Mouse (Mus musculus): Measurements from ENCODE around the gene Rheb.

GRCm38 (mm10) chr5:24863804-24864203, 21.4 kb upstream of the Rheb start:
- no peak for TF ChIP-seq USF1 (IDR thresholded peaks at IDR 0.05; ENCODE audit: low read depth, low read length)
- no peak for TF ChIP-seq NRF1 (IDR thresholded peaks at IDR 0.05; ENCODE audit: low read depth, low read length)
- no peak for TF ChIP-seq CHD2 (IDR thresholded peaks at IDR 0.05; ENCODE audit: low read length)
- no peak for TF ChIP-seq ZMIZ1 (IDR thresholded peaks at IDR 0.05; ENCODE audit: low read depth, low read length)
- no peak for TF ChIP-seq EP300 (IDR thresholded peaks at IDR 0.05; ENCODE audit: low read length)
- TF ChIP-seq POLR2AphosphoS2 (IDR thresholded peaks at IDR 0.05; ENCODE audit: low read depth, low read length): no peak
- no peak for TF ChIP-seq ZNF384 (IDR thresholded peaks at IDR 0.05; ENCODE audit: low read depth, low read length)
- TF ChIP-seq TCF12 (IDR thresholded peaks at IDR 0.05; ENCODE audit: low read depth, low read length): no peak
- TF ChIP-seq MXI1 (IDR thresholded peaks at IDR 0.05; ENCODE audit: low read depth, low read length): no peak
- TF ChIP-seq MAFK (IDR thresholded peaks at IDR 0.05; ENCODE audit: insufficient replicate concordance, low read length): no peak
